Mouse (Mus musculus) limb, embryonic 13.5 days (tissue): Measurements from ENCODE around the gene Ly6g6e. TPM values are rescaled to one million over a fixed set of nuclear protein-coding genes. Genes with fewer than 3 reads are reported as not detected.

Experiments used
- ATAC-seq: fragments of 200-750 bp; cut with Nextera tagmentation; 2 replicates; pipeline ENCODE4 v1.8.0; 2017; ENCODE audit warnings: low read depth, moderate number of reproducible peaks, moderate TSS enrichment; ENCODE audit not compliant: low FRiP score
- H3K27ac ChIP-seq: fragments of 300-500 bp; sonication (generic); 2 replicates; pipeline ENCODE4 v1.5.1; 2015; ENCODE audit warnings: inconsistent platforms, mild to moderate bottlenecking, moderate library complexity
- H3K27me3 ChIP-seq: fragments of 300-500 bp; sonication (generic); 2 replicates; pipeline ENCODE4 v1.6.1; 2015; ENCODE audit warnings: mild to moderate bottlenecking, inconsistent platforms
- H3K36me3 ChIP-seq: fragments of 300-500 bp; sonication (generic); 2 replicates; pipeline ENCODE4 v1.6.1; 2015; ENCODE audit warnings: inconsistent platforms, mild to moderate bottlenecking, moderate library complexity
- H3K4me1 ChIP-seq: fragments of 300-500 bp; sonication (generic); 2 replicates; pipeline ENCODE4 v1.6.1; 2015; ENCODE audit warnings: inconsistent platforms
- H3K4me2 ChIP-seq: fragments of 300-500 bp; sonication (generic); replicated peaks from 2 replicates; pipeline ENCODE4 v1.6.1; 2015; ENCODE audit warnings: inconsistent platforms, mild to moderate bottlenecking, moderate library complexity
- H3K4me3 ChIP-seq: fragments of 300-500 bp; sonication (generic); 2 replicates; pipeline ENCODE4 v1.5.1; 2015; ENCODE audit warnings: moderate library complexity, mild to moderate bottlenecking, inconsistent platforms
- H3K9ac ChIP-seq: fragments of 300-500 bp; sonication (generic); 2 replicates; pipeline ENCODE4 v1.6.1; 2015; ENCODE audit warnings: mild to moderate bottlenecking, inconsistent platforms
- H3K9me3 ChIP-seq: fragments of 300-500 bp; sonication (generic); 2 replicates; pipeline ENCODE4 v1.6.1; 2016; ENCODE audit warnings: inconsistent platforms
- WGBS: fragments of 180-500 bp; shearing (Covaris S2); methylation state at CpG from one replicate; pipeline ENCODE4 v1.1.7; 2015; 5-methylcytosine and 5-hydroxymethylcytosine counted together
- polyA plus RNA-seq: library from polyadenylated mRNA; unstranded; fragments of >200 nt; fragmentation: Nextera tagmentation; extraction: Ambion mirVana; gene quantifications from 2 replicates; pipeline ENCODE4 v1.2.1, GENCODE M21; 2015

The Ly6g6e gene
- polyA plus RNA-seq, 1 experiment from 2014 or later: 3.4 TPM

DNA sequence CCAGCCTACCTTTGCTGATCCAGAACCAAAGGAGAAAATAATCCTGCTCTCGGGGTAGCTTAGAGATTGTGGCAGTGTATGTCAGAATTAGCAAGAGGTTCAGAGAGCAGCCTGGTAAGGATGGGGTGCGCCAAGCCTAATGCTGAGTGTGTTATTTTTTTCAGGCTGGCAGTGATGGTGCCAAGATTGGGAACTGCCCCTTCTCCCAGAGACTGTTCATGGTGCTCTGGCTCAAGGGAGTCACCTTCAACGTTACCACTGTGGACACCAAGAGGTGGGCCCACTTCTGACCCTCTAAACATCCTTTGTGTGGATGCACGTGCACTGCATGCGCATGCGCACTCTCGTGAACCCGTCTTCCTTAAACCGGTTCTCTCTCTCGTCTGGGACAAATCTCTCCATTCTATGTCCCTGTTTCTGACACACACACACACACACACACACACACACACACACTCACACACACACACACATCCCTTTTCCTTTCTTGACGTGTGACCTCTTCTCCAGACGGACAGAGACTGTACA is 24.4 kb upstream of the Ly6g6e start:
- H3K4me1 ChIP-seq: peaks cover 34% of the 10 kb centered on the region
- WGBS: 87% methylated on average over 12 of the region's 12 CpGs

DNA sequence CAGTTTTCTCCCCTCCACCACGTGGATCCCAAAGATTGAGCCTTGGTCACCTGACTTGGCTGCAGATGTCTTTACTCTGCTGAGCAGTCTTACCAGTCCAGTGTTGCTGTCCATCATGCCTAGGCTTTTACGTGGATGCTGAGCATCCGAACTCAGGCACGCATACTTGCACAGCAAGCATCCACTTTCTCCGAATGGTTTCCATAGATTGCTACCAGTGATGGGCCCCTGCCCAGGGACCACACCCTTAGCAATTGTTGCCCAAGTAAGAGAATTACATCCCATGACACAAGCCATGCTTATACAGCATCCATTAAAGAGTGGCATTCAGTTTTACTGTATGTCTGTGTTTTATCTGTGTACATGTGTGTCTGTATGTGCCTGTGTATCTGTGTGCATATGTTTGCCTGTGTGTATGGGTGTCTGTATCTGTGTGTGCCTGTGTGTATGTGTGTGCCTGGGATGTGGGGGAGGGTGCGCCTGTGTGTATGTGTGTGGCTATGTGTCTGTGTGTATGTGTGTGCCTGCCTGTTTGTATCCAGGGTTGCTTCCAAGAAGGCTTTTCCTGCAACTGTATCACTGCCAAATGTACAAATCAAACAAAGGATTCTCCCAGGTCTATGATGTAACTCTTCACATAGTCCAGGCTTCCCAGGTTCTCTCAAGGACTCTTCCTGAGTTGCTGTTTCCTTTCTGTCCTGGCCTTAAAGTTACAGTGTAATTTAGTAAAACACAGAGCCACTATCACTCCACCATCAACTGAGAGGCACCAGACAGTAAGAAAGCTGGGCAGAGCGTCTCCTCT is 20.8 kb upstream of the Ly6g6e start:
- 92% methylated on average over 7 of the region's 7 CpGs for WGBS
- Histone ChIP-seq H3K27ac (no peak overlapping the region), H3K4me1 (peaks cover 25% of the 10 kb centered on the region), H3K27me3 (no peaks in the 10 kb centered on the region), H3K36me3 (peaks cover 68% of the 10 kb centered on the region), H3K9me3 (no peaks in the 10 kb centered on the region), H3K4me2 (no peak overlapping the region), H3K4me3 (no peak overlapping the region), H3K9ac (no peak overlapping the region)
- ATAC-seq: no peak

More for the DNA sequence above, 24.4 kb upstream of the Ly6g6e start:
- Histone ChIP-seq H3K4me2 (peak overlapping the region; percentile 90), H3K9me3 (no peaks in the 10 kb centered on the region), H3K27me3 (no peaks in the 10 kb centered on the region), H3K27ac (peak overlapping the region; percentile 98), H3K4me3 (peak overlapping the region; percentile 68), H3K9ac (peak overlapping the region; percentile 86), H3K36me3 (peaks cover 51% of the 10 kb centered on the region)
- no peak for ATAC-seq

DNA sequence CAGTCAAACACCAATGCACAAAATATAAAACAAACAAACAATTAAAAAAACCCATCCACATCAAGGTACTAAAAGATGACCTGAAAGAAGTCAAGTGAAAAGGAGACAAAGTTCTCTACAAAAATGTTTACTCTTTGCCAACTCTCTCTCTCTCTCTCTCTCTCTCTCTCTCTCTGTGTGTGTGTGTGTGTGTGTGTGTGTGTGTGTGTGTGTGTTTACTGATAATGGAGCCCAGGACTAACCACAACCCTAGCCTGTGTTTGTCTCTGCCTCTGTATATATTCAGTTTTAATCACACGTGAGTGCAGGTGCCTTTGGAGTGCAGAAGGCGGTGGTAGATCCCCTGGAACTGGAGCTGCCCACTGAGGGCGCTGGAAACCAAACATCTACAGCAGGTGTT is 19.6 kb upstream of the Ly6g6e start:
- Histone ChIP-seq H3K27me3 (0 out of 2 replicates have a peak, but pooled peaks cover 4% of the 10 kb centered on the region), H3K4me2 (no peak overlapping the region), H3K27ac (no peak overlapping the region), H3K4me1 (peaks cover 29% of the 10 kb centered on the region), H3K9ac (no peak overlapping the region), H3K9me3 (no peaks in the 10 kb centered on the region), H3K36me3 (peaks cover 77% of the 10 kb centered on the region), H3K4me3 (no peak overlapping the region)
- no peak for ATAC-seq
- 82% methylated on average over 3 of the region's 3 CpGs for WGBS

DNA sequence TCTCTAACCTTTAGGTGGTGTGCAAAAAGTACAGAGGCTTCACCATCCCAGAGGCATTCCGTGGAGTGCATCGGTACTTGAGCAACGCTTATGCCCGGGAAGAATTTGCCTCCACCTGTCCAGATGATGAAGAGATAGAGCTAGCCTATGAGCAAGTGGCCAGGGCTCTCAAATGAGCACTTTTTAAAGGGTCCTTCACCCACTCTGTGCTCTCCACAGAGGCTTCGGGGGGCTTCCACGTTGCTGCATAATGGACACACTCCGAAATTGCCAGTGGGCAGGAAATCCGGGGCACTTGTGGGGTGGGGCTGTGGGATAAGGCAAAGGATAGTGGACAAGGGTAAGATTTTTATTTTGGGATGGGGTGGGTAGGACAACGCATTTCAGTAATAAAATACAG is 18.4 kb upstream of the Ly6g6e start:
- peak overlapping the region; percentile 99 for H3K4me2 ChIP-seq
- ATAC-seq: no peak
- H3K9me3 ChIP-seq: no peaks in the 10 kb centered on the region
- H3K4me3 ChIP-seq: peak overlapping the region; percentile 64
- H3K9ac ChIP-seq: no peak overlapping the region
- 66% methylated on average over 9 of the region's 9 CpGs for WGBS
- peaks cover 77% of the 10 kb centered on the region for H3K36me3 ChIP-seq
- H3K27ac ChIP-seq: no peak overlapping the region
- peaks cover 9% of the 10 kb centered on the region for H3K27me3 ChIP-seq
- H3K4me1 ChIP-seq: peaks cover 25% of the 10 kb centered on the region

DNA sequence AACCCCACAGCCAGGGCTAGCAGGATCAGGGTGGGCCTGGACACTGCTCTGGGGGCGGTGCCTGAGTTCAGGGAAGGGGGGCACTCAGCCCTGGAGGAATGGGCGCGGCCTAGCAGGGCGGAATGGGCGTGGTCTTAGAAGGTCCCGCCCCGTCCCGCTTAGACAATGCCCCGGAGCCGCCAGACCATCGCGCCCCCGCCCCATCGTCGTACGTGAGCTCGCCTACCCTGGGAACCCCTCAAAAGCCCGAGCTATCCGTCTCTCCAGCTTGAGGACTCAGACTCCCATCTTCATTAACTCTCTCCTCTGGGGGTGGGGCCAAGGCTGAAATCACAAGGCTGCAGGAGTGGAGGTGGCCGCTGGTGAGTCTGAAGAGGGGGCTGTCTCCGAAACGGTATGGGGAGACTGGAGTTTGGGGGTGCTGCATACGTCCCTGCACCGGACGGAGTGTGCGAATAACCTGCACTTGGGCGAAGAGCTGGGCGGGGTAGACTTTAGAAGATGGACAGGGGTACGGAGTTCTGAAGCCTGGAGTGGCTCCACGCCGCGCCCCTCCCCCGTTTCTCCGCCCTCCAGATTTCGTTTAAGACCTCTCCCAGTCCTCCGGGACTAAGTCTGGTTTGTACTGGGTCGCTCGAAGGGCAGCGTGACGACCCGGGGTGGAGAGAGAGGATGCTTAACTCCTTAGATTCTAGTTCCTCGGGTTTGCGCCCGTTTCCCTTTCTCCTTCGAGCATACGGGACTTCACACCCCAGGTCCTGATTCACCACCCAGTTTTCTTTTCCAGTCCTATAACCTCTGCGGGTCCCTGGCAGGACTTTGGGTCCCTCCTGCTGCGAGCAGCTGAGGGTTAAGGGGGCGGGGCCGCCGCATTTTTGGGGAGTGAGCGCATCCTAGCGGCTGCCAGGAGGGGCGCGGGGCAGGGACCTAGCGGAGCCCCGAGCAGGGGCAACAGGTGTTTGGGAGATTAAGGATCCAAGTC is 17.5 kb upstream of the Ly6g6e start, which contains the start of gene Ddah2:
TSS of gene Ddah2 (plus strand) at position 125 of the 982 bp plus-strand sequence.
- H3K36me3 ChIP-seq: peaks cover 73% of the 10 kb centered on the region
- peaks cover 28% of the 10 kb centered on the region for H3K4me1 ChIP-seq
- H3K4me2 ChIP-seq: peak within 1 kb of the TSS; percentile 99
- H3K4me3 ChIP-seq: peak within 1 kb of the TSS; percentile 64
- peak within 1 kb of the TSS; percentile 92 for H3K27ac ChIP-seq
- no peaks in the 10 kb centered on the region for H3K9me3 ChIP-seq
- H3K9ac ChIP-seq: peak within 1 kb of the TSS; percentile 80
- under 1% methylated on average over 57 of the region's 57 CpGs for WGBS
- peaks cover 18% of the 10 kb centered on the region for H3K27me3 ChIP-seq
- peak; percentile 91 for ATAC-seq

DNA sequence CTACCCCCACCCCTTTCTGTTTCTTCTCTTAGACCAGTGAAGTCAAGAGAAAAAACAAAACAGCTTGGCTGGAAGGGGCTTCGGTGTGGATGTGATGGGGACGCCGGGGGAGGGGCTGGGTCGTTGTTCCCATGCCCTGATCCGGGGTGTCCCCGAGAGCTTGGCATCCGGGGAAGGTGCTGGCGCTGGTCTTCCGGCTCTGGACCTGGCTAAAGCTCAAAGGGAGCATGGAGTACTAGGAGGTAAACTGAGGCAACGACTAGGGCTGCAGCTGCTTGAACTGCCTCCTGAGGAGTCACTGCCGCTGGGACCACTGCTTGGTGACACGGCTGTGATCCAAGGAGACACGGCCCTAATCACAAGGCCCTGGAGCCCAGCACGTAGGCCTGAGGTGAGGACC is 16.6 kb upstream of the Ly6g6e start:
- Histone ChIP-seq H3K36me3 (peaks cover 65% of the 10 kb centered on the region), H3K9ac (peak overlapping the region; percentile 80), H3K27me3 (peaks cover 27% of the 10 kb centered on the region), H3K4me1 (peaks cover 36% of the 10 kb centered on the region), H3K27ac (peak overlapping the region; percentile 92; the same call in 1 of the 2 replicates), H3K4me2 (peak overlapping the region; percentile 99), H3K4me3 (peak overlapping the region; percentile 64), H3K9me3 (no peaks in the 10 kb centered on the region)
- WGBS: 24% methylated on average over 14 of the region's 14 CpGs
- ATAC-seq: no peak

DNA sequence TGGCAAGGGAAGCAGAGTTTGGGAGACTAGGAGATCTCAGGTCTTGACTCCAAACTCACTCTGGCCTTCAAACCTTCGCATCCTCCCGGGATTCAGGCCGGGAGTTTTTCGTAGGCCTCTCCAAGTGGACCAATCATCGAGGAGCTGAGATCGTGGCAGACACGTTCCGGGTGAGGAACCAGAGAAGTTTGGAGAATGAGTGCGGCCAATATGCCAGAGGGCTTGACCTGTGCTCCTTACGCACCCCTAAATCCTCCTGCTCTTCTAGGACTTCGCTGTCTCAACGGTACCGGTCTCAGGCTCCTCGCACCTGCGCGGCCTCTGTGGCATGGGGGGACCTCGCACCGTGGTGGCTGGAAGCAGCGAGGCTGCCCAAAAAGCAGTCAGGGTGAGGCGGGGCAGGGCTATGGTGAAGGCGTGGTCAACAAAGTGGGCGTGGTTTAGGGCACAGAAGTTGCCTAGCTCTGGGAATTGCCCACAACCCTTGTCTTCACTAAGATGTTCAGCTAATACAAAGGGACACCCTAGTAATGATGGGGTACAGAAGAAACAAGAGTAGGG is 15.9 kb upstream of the Ly6g6e start:
- ATAC-seq: no peak
- peaks cover 34% of the 10 kb centered on the region for H3K27me3 ChIP-seq
- peak overlapping the region; percentile 80 for H3K9ac ChIP-seq
- H3K27ac ChIP-seq: no peak overlapping the region
- H3K36me3 ChIP-seq: peaks cover 58% of the 10 kb centered on the region
- H3K4me1 ChIP-seq: peaks cover 43% of the 10 kb centered on the region
- peak overlapping the region; percentile 99 for H3K4me2 ChIP-seq
- H3K4me3 ChIP-seq: peak overlapping the region; percentile 64
- WGBS: 64% methylated on average over 22 of the region's 22 CpGs
- no peaks in the 10 kb centered on the region for H3K9me3 ChIP-seq

DNA sequence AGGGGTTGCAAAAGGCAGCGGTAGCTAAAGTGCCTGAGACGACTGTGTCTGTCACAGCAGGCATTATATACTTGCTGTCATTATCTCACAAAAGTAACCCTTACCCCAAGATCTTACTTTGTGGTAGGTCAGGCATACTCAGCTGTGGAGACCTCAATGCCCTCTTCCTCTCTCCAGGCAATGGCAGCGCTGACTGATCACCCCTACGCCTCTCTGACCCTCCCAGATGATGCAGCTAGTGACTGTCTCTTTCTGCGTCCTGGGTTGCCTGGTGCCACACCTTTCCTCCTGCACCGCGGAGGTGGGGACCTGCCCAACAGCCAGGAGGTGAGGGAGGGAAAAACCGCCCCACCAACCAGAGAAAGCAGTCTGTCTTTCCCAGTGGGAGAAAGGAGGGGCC is 15.4 kb upstream of the Ly6g6e start:
- peaks cover 39% of the 10 kb centered on the region for H3K27me3 ChIP-seq
- ATAC-seq: no peak
- H3K9ac ChIP-seq: peak overlapping the region; percentile 80; the same call in 1 of the 2 replicates
- WGBS: 79% methylated on average over 8 of the region's 8 CpGs
- H3K4me1 ChIP-seq: peaks cover 43% of the 10 kb centered on the region
- H3K4me2 ChIP-seq: peak overlapping the region; percentile 99; the same call in 1 of the 2 replicates
- H3K27ac ChIP-seq: no peak overlapping the region
- H3K4me3 ChIP-seq: peak overlapping the region; percentile 64; the same call in 1 of the 2 replicates
- H3K36me3 ChIP-seq: peaks cover 53% of the 10 kb centered on the region
- no peaks in the 10 kb centered on the region for H3K9me3 ChIP-seq

DNA sequence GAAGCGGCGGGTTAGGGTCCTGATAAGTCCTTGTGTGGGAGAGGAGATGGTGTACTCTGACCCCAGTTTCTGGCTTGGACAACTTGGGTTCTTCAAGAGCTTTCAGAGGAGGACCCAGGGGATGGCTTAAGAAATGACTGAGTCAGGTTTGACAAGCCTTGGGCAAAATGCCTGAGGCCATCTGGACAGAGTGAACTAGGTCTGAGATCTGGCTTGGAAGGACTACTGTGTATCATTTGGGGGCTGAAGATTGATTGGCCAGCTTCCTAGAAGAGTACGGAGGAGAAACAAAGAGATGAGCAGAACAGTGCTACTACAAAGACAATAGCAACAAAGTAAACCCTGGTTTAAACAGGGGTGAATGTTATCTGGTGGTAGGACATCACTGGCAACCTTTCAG is 13.2 kb upstream of the Ly6g6e start:
- H3K27ac ChIP-seq: no peak overlapping the region
- no peaks in the 10 kb centered on the region for H3K9me3 ChIP-seq
- peaks cover 33% of the 10 kb centered on the region for H3K36me3 ChIP-seq
- no peak overlapping the region for H3K4me3 ChIP-seq
- H3K9ac ChIP-seq: no peak overlapping the region
- peaks cover 61% of the 10 kb centered on the region for H3K27me3 ChIP-seq
- H3K4me1 ChIP-seq: peaks cover 40% of the 10 kb centered on the region
- no peak for ATAC-seq
- H3K4me2 ChIP-seq: no peak overlapping the region
- WGBS: 92% methylated on average over 3 of the region's 3 CpGs

DNA sequence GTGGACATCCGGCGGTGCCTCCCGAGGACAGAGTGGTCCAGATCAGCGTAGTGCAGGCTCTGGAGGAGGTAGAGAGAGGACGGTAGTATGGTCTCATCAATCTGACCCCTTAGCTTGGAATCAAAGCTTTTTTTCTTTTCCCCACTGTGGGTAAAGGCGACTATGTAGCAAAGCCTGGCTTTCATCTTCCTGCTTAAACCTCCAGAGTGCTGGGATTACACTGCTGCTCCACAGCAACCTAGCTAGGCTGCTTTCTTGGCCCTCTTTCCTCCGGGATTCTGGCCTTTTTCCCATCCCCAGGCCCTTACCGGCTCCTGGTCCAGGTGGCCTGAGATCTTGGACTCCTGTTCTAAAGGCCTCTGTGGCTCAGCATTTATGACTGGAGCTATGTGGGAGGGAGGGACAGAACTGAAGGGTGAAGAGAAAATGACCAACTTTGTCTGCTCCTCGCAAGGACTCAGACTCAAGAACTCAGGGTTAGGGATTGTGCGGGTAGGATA is 12.3 kb upstream of the Ly6g6e start:
- no peak for ATAC-seq
- Histone ChIP-seq H3K36me3 (peaks cover 33% of the 10 kb centered on the region), H3K9me3 (no peaks in the 10 kb centered on the region), H3K27me3 (peaks cover 68% of the 10 kb centered on the region), H3K4me3 (peak overlapping the region; percentile 40), H3K4me1 (peaks cover 37% of the 10 kb centered on the region), H3K27ac (no peak overlapping the region), H3K9ac (peak overlapping the region; percentile 46; the same call in 1 of the 2 replicates), H3K4me2 (peak overlapping the region; percentile 67)
- WGBS: 26% methylated on average over 10 of the region's 10 CpGs
